Mouse (Mus musculus) heart, adult 2 months (tissue): ENCODE measurements around the gene 1700034I23Rik. TPM values are rescaled to one million over a fixed set of nuclear protein-coding genes. Genes with fewer than 3 reads are reported as not detected.
A peak's percentile ranks its signal among the peaks of the same experiment; 100 is the strongest.
"Not testable (repeated sequence)": the region's sequence is repeated elsewhere in the genome, so short reads cannot be mapped to it uniquely, and the experiment has no call there.

Source experiments
- DNase-seq, 2 experiments: peaks; one replicate each; pipeline ENCODE4 v3.0.0; 2021
- H3K27ac ChIP-seq: fragments of 200-600 bp; 2 replicates; pipeline ENCODE4 v1.8.1; 2022
- H3K27me3 ChIP-seq: fragments of 200-500 bp; 2 replicates; pipeline ENCODE4 v1.6.1; 2012; ENCODE audit warnings: mild to moderate bottlenecking, low read length, inconsistent platforms, mixed read lengths; ENCODE audit not compliant: control insufficient read depth, insufficient read depth
- H3K36me3 ChIP-seq: fragments of 200-500 bp; 2 replicates; pipeline ENCODE4 v1.6.1; 2012; ENCODE audit warnings: low read length, inconsistent platforms; ENCODE audit not compliant: control insufficient read depth, insufficient read depth
- H3K4me1 ChIP-seq: fragments of 200-500 bp; 2 replicates; pipeline ENCODE4 v1.6.1; 2011; ENCODE audit warnings: low read length; ENCODE audit not compliant: control insufficient read depth, insufficient read depth
- H3K4me3 ChIP-seq: fragments of 200-600 bp; 2 replicates; pipeline ENCODE4 v1.8.1; 2022
- H3K79me2 ChIP-seq: fragments of 200-500 bp; replicated peaks from 2 replicates; pipeline ENCODE4 v1.6.1; 2012; ENCODE audit warnings: mild to moderate bottlenecking, inconsistent platforms, low read length, moderate library complexity, mixed read lengths; ENCODE audit not compliant: control insufficient read depth, insufficient read depth
- H3K9ac ChIP-seq: fragments of 200-500 bp; 2 replicates; pipeline ENCODE4 v1.6.1; 2012; ENCODE audit warnings: low read depth, mild to moderate bottlenecking, control low read depth, inconsistent platforms, low read length, mixed read lengths
- CTCF ChIP-seq: fragments of 200-600 bp; IDR thresholded peaks from 2 replicates; pipeline ENCODE4 v1.8.1; 2022; ENCODE audit warnings: antibody characterized with exemption, mild to moderate bottlenecking, moderate library complexity
- EP300 ChIP-seq: fragments of 200-500 bp; IDR thresholded peaks from 2 replicates; pipeline ENCODE4 v1.6.1; 2011; ENCODE audit warnings: low read depth, low read length, control low read depth; ENCODE audit not compliant: insufficient read depth
- POLR2A ChIP-seq: fragments of 200-500 bp; IDR thresholded peaks from 2 replicates; pipeline ENCODE4 v1.6.1; 2011; ENCODE audit warnings: mild to moderate bottlenecking, low read depth, low read length, control low read depth; ENCODE audit not compliant: insufficient read depth
- WGBS: fragments of 180-500 bp; shearing (Covaris S2); methylation state at CpG from one replicate; pipeline ENCODE4 v1.1.7; 2018; 5-methylcytosine and 5-hydroxymethylcytosine counted together
- intact Hi-C: fragments of 180-260 bp; cut with DNase I; formaldehyde crosslinking; loops from one replicate; pipeline ENCODE4 v1.15.1; 2025
- polyA plus RNA-seq: library from polyadenylated mRNA; depleted of rRNA; stranded (reverse); fragments of >200 nt; gene quantifications from 2 replicates; pipeline ENCODE4 v1.2.3, GENCODE M21; 2012; rRNA removed
- total RNA-seq, 2 experiments: library from RNA; stranded (reverse); gene quantifications; 2 replicates each; pipeline ENCODE4 v1.2.3; 2021

Gene 1700034I23Rik
- total and polyA plus RNA-seq, 3 experiments: 0.06 to 0.23 TPM; not detected in 1

- Histone ChIP-seq H3K27ac (no peak overlapping the region), H3K4me3 (no peak overlapping the region), H3K36me3 (peaks cover 2% of the 10 kb centered on the region), H3K9ac (no peak overlapping the region), H3K4me1 (no peaks in the 10 kb centered on the region), H3K79me2 (no peaks in the 10 kb centered on the region), H3K27me3 (no peaks in the 10 kb centered on the region)
- DNase-seq: no peak
- TF ChIP-seq EP300: no peak
- no peak for TF ChIP-seq POLR2A
- TF ChIP-seq CTCF: no peak
- intact Hi-C loops: no loop called here
Observed at GRCm38 (mm10) chr3:40939019-40939418, 36.7 kb upstream of the 1700034I23Rik start.

- H3K27ac ChIP-seq: no peak overlapping the region
- H3K27me3 ChIP-seq: no peaks in the 10 kb centered on the region
- no peak overlapping the region for H3K9ac ChIP-seq
- intact Hi-C loops: no loop called here
- TF ChIP-seq EP300 (no peak), CTCF (no peak), POLR2A (no peak)
- peaks cover 2% of the 10 kb centered on the region for H3K36me3 ChIP-seq
- WGBS: 93% methylated on average over 4 of the region's 4 CpGs
- no peak for DNase-seq
- no peaks in the 10 kb centered on the region for H3K4me1 ChIP-seq
- H3K4me3 ChIP-seq: no peak overlapping the region
- H3K79me2 ChIP-seq: no peaks in the 10 kb centered on the region
Observed at GRCm38 (mm10) chr3:40938592-40938991, 36.2 kb upstream of the 1700034I23Rik start.

GRCm38 (mm10) chr3:40938189-40938588 lies 35.8 kb upstream of the 1700034I23Rik start:
- no peak for TF ChIP-seq POLR2A
- TF ChIP-seq EP300: no peak
- no peak for TF ChIP-seq CTCF
- DNase-seq: no peak
- Histone ChIP-seq H3K27ac (no peak overlapping the region), H3K9ac (no peak overlapping the region), H3K79me2 (no peaks in the 10 kb centered on the region), H3K4me1 (no peaks in the 10 kb centered on the region), H3K27me3 (no peaks in the 10 kb centered on the region), H3K4me3 (no peak overlapping the region), H3K36me3 (peaks cover 2% of the 10 kb centered on the region)
- intact Hi-C loops: no loop called here
- 72% methylated on average over 5 of the region's 5 CpGs for WGBS

- H3K4me1 ChIP-seq, H3K27me3 ChIP-seq, H3K36me3 ChIP-seq, H3K79me2 ChIP-seq: not testable (repeated sequence)
- peak in 1 of 2 experiments; percentile 42 for DNase-seq
- Histone ChIP-seq H3K4me3 (peak overlapping the region; percentile 65), H3K27ac (peak overlapping the region; percentile 87), H3K9ac (peak overlapping the region; percentile 89)
- intact Hi-C loops: loop anchor here (1.0 to 5.0 kb wide), 2 partner anchors 47 to 55 kb away; partner anchors contain the start of genes Abhd18, Larp1b and Mfsd8
- 4% methylated on average over 21 of the region's 24 CpGs for WGBS
Observed at GRCm38 (mm10) chr3:40894336-40894735, 8.0 kb downstream of the 1700034I23Rik start.

DNA sequence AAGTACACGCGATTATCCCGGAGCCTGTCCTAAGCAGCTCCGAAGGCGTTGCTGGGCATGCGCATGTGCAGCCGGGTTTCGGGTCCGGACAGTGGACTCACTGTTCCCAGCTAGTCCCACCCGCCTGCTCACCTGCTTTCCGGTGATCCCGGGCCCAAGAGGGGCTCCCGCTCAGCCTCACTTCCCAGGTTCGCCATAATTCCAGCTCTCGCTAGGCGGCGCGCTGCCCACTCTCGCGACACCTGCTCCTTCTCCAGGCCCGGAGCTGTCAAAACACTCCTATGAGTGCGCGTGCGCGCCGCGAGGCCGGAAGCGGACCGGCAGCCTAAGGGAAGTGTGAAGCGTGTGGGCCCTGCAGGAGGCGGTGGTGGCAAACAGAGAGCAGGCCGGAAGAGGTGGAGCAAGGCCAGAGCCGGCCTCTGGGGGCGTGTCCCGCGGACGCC lies 8.5 kb downstream of the 1700034I23Rik start:
- WGBS: under 1% methylated on average over 37 of the region's 38 CpGs
- H3K9ac ChIP-seq: peak overlapping the region; percentile 81
- peak overlapping the region; percentile 56 for H3K4me3 ChIP-seq
- H3K27ac ChIP-seq: peak overlapping the region; percentile 67
- H3K27me3 ChIP-seq, H3K36me3 ChIP-seq, H3K4me1 ChIP-seq, H3K79me2 ChIP-seq: not testable (repeated sequence)
- TF ChIP-seq EP300 (0 out of 2 replicates have a peak, but pooled peaks have one; percentile 33), CTCF (peak; percentile 66), POLR2A (peak; percentile 46)
- intact Hi-C loops: loop anchor here (1.0 to 5.0 kb wide), 2 partner anchors 47 to 55 kb away; partner anchors contain the start of genes Abhd18, Larp1b and Mfsd8
- DNase-seq: peak; percentile 96 to 99

- H3K9ac ChIP-seq, H3K4me1 ChIP-seq, DNase-seq, H3K27ac ChIP-seq, H3K27me3 ChIP-seq, intact Hi-C loops, H3K79me2 ChIP-seq, H3K36me3 ChIP-seq, H3K4me3 ChIP-seq: not testable (repeated sequence)
- whole genome bisulfite sequencing: 82% methylated on average over 3 of the region's 3 CpGs
Observed at GRCm38 (mm10) chr3:40853123-40853738, 49.1 kb downstream of the 1700034I23Rik start.

Other genes with a start within 250 kb of the 1700034I23Rik start
- under 1 TPM; 0.16 to 0.29 TPM for gene Slc25a31, start 193.7 kb downstream of the 1700034I23Rik start, total RNA-seq
- 0.18 and 0.37 TPM in 2 replicates for gene Slc25a31, start 193.7 kb downstream of the 1700034I23Rik start, polyA plus RNA-seq
- 10 to 100 TPM; 52.9 to 55.4 TPM for gene Hspa4l, start 158.0 kb downstream of the 1700034I23Rik start, total RNA-seq
- gene Hspa4l, start 158.0 kb downstream of the 1700034I23Rik start, polyA plus RNA-seq: 6.8 and 11.9 TPM in 2 replicates
- 1 to 10 TPM; 1.1 to 1.5 TPM for gene Plk4, start 102.5 kb downstream of the 1700034I23Rik start, total RNA-seq
- gene Plk4, start 102.5 kb downstream of the 1700034I23Rik start, polyA plus RNA-seq: 1.5 TPM in 2 replicates
- 10 to 100 TPM; 16.1 to 18.9 TPM for gene Mfsd8, start 55.7 kb downstream of the 1700034I23Rik start, total RNA-seq
- gene Mfsd8, start 55.7 kb downstream of the 1700034I23Rik start, polyA plus RNA-seq: 4.9 and 12.6 TPM in 2 replicates
- 10 to 100 TPM; 73.8 to 93.5 TPM for gene Abhd18, start 55.6 kb downstream of the 1700034I23Rik start, total RNA-seq
- 14.6 and 37.3 TPM in 2 replicates for gene Abhd18, start 55.6 kb downstream of the 1700034I23Rik start, polyA plus RNA-seq
- 10 to 100 TPM; 62.6 to 66.9 TPM for gene Larp1b, start 47.3 kb upstream of the 1700034I23Rik start, total RNA-seq
- 16.2 and 32.9 TPM in 2 replicates for gene Larp1b, start 47.3 kb upstream of the 1700034I23Rik start, polyA plus RNA-seq
- 10 to 100 TPM; 28.7 to 34.5 TPM for gene Pgrmc2, start 180.5 kb upstream of the 1700034I23Rik start, total RNA-seq
- gene Pgrmc2, start 180.5 kb upstream of the 1700034I23Rik start, polyA plus RNA-seq: 12.2 and 17.0 TPM in 2 replicates